Mouse (Mus musculus) left cerebral cortex, adult 8-10 months (tissue): ENCODE results near the gene Tns3. TPM values are rescaled to one million over a fixed set of nuclear protein-coding genes. Genes with fewer than 3 reads are reported as not detected.

Experiments used
- DNase-seq, 2 experiments: peaks; one replicate each; pipeline ENCODE4 v3.0.0; 2022; ENCODE audit warnings: low spot score in 2 of 2
- total RNA-seq, 4 experiments: library from RNA; stranded (reverse); gene quantifications; 2 replicates each; pipeline ENCODE4 v1.2.4; 2022

The Tns3 gene
- total RNA-seq, 4 experiments from 2014 or later: 37.0 to 47.0 (median 41.1) TPM

DNA sequence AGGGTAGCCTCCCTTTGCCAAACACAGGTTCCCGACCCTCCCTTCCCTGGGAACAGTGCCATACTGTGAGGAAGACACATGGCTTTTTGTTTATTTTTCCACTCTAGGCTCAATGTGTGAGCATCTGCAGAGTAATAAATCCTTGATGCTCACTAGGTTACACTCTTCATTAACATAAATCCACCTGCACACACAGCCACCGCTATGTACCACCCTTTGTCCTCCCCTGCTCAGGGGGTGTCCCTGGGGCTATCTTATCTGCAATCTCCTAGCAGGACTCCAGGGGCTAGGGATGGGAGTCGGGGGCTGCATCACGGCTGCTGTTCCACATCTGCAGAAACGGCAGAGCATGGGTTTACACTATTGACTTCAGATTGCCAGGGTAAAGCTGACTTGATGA, 182.4 kb downstream of the Tns3 start:
- DNase-seq: no peak

DNA sequence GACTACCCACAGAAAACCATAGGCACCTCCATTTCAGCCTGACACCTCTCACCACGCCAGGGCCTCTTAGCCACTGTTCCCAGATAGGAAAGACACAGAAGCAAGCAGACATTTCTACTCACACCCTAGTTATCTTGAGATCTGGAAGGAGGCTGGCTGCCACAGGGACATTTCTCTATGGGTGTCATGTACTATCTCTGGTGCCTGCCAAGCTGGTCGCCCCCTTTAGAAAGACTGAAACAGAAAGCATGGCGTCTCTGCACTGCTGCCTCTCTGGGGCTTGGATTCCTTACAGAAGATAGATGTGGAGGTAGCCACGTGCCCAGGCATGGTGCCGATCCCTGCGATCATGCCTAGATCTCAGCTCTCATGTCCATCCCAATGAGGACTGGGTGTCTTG, 182.8 kb downstream of the Tns3 start:
- no peak for DNase-seq

DNA sequence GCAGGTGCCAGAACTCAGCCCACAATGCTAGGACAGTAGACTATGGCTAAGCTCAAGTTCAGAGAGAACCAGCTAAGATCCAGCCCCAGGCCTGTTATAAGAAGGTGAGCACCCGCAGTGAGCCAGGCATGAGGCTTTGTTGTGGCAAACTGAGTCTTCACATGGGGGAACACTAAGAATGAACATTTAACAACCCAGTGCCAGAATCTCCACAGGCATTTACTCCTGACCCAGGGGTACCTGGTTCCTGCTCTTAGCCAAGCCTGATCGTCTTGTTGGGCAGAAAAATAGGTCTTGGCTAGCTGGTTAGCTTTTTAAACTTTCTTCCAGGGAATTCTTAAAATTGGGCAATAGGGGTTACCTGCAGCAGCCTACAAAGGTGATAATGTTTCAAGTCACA, 184.5 kb downstream of the Tns3 start:
- DNase-seq: no peak

DNA sequence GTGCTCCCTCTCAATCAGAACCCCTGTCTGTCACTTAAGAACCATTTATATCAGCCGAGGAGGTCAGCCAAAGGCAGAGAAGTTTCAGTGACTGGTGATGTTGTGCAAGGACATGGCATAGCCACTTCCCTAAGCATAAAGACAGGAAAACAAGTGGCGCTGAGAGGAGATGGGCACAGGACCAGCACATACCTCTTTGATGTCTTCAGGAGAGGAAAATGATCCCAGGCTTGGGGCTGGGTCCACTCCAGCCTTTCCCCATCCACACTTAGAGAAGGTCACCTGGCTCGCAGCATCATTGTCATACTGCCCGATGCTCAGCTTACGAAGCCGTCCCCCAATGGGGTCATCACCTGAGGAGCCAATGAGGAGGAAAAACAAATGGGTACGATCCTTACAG, 185.0 kb downstream of the Tns3 start:
- DNase-seq: no peak

DNA sequence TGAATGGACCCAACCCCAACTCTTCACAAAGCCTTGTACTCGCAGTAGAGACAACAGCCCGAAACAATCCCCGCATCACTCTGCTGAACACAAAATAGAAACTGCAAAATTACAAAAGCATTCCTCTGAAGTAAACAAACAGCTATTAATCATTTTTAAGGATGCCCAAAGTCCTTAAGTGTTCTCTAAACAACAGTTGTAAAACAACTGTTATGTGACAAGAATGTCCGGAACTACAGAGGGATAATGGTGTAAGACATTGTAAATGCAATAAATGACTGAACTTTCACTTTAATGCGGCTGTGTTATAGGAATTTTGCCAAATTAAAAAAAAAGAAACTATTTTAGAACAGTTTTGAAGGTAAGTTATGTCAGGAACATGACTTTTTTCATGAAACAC, 190.7 kb downstream of the Tns3 start:
- no peak for DNase-seq

DNA sequence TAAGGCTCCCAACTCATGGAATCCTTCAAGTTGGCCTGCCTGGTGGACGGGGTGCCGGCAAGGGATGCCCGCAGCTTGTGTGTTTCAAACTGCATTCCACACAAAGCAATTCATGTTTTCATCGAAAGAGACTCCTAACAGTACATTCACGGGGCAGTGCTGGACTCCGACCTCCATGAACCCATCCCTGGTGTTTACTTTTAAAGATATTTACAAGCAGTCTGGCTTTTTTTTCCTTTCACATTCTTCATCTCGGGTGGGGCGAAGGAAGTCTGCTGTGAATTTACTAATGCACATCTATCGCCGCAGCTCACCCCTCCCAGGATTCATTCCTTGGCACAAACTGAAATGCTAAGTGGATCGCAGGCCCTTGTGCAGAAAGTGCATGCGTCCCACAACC, 191.9 kb downstream of the Tns3 start:
- DNase-seq: no peak

DNA sequence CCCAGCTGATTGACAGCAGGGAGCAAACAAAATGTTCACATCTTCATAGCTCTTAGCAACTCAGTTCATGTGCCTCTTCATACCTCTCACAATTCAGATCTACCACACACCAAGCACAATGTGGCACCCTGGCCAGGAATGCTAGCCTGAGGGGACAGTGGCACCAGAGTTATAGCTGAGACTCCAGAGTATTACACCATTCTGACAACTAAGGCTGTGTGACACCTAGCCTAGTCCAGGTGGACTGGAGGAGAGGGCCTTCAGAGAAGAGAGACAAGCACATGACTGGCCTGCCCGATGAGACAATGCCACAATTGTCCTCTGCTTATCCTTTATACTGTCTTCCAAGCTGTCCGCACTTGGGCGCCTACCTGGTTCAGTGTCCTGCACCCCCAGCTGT, 192.8 kb downstream of the Tns3 start:
- no peak for DNase-seq

DNA sequence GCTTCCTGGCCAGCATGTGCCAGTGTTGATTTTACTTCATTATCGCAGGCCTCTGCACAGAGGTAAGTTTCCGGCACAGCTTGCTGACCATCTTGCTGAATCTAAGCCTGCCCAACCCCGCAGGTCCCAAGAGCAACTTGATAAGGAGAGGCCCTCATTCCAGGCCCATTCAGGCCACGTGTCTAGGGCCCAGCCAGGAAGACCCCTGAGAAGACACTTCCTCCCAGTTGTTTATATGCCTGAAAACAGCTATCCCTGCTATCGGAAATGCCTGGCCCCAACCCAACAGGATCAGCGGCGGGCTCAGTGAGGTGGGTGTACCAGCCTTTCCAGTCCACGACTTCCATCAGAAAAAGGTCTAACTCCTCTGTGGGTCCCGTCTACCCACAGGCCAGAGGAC, 194.8 kb downstream of the Tns3 start:
- DNase-seq: no peak

DNA sequence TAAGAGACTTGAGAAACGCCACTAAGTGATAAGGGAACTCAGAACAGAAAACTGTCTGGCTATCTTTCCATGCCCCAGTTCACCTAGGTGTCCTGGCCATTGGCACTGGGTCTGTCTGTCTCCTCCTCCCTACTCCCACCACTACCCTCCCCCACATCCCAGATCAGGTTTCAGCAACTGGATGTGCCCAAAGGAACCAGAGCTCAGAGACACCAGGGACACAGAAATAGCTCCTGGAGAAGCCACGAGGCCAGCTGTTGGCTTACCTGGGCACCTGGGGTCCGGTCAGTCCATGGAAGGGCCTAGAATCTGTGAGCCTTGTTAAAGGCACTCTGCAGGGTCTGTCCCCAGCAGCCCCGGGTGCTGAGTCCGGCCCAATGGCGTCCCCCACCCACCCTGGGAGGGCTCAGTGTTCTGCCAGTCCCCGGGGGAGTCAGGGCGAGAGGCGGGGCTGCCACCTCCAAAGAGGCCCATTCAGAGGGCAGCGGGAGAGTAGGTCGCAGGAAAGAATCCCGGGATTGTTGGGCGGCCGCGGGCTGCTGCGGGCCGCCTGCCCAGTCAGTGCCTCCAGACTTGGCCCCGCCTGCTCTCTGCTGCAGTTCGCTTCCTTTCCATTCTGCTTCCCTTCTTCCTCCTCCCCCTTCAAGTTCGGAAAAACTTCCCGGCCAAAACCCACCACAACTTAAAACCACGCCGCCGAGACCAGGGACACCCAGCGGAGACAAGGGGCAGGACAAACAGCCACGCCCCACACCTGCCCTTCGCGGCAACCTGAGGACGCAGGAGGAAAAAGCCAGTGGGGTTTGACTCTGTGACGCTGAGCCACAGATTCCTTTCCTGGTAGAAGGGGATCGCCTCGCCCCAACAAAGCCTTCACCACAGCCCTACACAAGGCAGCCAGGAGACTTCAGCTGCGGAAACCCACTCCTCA, 195.9 kb downstream of the Tns3 start:
- DNase-seq: peak; percentile 42 to 75

DNA sequence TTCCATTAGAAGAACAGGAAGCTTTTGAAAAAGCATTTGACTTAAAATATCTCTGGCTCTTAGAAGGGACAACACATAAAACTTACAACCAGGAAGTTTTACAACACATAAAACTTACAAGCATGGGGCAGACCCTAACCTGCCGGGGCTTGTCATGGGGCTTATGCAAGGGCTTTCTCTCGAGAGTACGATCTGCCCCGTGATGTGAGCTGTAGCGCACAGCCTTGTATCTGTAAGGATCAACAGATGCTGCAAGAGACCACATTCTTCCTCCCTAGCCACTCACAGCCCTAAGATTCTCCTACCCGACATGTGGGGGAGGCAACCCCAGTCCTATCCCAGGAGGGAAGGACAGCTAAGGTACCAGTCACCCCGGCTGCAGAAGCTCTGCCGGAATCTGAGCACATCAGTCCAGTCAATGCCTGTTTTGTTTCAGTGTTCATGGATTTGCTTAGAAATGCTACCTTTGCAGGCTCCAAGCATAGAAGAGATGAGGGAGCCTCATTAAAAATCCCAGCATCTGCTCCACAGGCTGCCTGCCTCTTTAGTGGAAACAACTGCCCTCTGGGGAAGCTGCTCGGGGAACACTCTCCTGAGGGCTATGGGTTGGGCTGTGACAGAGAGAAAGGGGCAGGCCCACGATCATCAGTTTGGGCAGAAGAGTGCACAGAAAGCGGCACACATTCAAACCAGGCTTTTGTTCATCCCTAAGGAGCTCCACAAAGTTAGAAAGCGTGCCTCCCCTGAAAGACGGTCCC, 196.8 kb downstream of the Tns3 start:
- DNase-seq: no peak

DNA sequence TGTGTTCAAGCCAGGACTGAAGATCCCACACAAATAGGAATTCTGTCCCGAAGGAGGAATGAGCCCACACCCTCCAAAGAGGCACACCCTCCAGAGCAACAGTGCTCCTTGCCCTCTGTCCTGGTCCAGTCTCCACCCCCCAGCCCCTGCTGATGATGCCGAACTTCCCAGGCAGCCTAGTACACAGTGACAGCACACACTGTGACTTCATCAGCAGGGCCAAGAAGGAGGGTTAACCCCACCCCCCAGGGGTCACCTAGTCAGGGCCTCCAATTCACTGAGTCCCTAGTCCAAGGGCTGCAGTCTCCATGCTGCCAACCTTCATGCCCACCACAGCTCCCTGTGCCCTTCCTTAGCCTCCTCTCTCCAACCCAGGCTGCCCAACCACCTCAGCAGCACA, 200.5 kb downstream of the Tns3 start:
- no peak for DNase-seq

DNA sequence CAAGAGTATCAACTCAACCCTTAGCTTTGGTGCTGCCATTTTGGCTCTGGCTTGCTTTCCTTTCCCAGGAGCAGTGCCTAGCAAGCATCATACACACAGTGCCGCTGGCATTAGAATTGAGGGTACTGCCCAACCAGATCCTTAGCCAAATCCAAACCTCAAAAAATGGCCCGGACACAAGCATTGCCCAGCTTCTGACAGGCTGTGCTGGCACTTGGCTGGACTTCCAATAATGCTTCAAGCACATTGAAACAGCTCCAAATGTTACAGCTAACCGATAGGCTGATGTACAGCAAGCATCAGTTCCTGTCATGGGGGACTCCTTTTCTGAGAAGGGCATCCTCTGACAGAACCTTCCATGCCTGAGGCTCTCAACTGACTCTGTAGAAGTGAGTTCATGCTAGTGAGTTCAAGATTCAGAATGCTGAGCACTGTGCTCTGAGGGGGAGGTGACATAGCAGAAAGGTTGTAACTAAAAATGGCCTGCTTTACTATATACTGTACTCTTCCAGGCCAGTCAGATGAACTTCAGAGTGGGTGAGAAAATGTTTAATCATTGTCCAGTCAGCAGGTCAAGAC, 201.4 kb downstream of the Tns3 start:
- DNase-seq: no peak

DNA sequence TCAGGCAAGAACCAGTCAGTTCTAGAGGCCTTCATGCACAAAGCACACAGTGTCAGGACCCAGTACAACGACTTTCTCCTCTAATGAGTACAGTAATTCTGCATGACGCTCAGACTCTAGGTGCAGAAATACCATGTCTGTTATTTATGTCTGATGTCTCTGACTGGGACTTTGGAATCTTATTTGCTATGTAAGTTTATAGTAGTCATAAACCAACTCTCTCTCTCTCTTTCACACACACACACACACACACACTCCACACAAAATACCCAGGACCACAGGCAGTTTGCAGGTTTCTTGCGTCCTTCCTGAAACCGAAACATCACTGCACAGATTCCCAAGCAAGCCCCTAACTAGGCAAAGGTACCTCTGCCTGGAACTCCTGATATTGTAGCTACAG, 203.5 kb downstream of the Tns3 start:
- no peak for DNase-seq

DNA sequence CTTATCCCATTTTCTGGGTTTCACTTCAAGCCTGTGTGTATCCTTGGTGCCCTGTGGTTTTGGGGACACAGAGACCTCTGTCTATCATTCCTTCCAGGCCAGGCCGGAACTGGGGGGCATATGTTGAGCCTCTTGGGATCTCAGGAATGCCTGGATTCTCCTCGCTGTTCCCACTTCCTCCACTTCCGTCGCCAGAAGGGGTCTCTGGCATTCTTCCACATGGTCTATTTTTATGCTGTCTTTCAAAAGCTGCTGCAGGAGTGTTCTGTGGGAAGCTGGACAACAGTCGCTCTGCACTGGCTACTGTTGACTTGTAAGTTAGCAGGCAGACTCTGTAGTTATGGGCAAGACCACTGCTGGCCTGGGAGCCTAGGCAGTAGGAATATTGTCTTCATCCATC, 206.4 kb downstream of the Tns3 start:
- no peak for DNase-seq

DNA sequence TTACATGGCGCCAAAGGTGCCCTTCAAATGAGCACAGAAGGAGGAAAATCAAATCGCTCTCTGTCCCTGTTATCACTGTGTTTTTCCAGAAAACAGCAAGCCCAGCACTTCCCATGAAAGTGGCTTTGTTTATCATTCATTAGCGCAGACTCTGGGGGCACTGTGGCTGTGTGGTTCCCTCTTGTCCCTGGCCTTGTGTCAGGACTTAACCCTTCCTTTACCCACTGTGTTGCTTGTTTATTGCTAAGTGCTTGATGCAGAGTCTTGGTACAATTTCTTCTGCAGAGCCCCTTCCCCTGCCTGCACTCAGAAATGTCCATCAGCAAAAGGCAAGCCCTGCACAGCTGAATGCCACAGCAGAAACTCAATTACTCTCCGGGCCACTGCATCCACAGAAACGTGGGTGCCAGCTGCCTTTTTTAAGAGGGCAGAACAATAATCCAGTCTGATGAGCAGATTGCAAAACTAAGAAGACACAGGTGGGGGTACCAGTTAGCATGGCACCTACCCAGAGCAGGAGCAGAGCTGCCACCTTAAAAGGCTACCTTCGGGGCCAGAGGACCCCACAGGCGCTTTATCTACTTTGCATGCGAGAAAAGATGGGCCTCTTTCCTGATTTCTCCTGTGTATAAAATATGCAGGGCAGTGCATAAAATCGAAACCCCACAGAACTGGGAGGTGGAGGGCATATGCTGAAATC, 207.6 kb downstream of the Tns3 start:
- DNase-seq: no peak

DNA sequence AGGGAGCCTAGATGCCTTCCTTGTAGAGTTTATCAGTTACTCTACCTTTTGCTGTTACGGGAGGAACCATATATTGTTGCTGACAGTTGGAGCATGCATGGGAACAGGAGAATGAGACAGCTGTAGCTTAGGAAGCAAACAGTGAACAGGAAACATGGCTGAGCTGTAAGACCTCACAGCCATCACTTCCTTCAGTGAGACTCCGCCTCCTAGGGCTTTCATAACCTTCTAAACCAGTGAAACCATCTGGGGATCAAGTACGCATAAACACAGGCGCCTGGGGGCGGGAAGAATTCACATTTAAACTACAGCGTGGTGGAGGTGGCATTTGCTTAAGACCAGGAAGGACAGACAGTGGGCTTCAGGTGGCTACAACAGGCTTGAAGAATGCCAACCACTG, 208.7 kb downstream of the Tns3 start:
- no peak for DNase-seq

DNA sequence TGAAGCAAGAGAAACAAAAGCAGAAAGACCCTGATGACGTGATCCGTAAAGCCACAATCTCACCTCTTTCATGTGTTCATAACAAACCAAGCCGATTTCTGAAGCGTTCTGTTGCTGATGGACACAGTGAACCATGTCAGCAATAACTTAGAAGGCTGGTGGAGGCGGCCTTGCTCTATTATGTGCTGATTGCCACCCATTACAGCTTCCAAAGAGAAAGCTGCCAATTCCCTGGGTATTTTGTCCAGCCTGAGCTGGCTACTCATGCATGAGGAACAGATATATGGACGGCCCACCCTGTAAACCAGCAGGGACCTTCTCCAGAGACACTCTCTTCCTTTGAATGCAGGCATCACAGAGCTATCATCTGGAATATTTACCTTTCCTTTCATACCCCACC, 211.1 kb downstream of the Tns3 start:
- DNase-seq: no peak

DNA sequence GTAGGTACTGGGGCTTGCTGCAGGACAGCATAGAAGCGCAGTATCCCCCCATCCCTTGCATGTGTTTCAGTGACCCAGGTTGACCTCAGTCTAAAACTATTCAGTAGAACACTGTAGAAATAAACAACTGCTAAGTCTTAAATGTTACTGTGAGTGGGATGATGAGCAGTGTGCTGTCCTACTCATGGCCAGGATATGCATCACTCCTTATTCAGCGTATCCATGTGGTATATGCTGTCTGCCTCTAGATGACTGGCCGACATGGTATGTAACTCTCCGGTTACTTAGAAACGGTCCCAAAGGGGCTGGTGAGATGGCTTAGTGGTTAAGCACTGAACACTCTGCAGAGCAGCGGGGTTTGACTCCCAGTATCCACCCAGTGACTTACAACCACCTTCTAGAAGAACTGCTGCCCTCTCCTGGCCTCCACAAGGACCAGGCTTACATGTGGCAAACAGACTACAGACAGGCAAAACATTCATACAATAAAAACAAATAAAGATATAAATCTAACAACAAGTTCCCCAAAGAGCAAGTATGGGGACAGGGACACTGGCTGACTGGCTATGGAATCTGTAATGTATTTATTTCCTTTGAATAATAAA, 212.6 kb downstream of the Tns3 start:
- no peak for DNase-seq

DNA sequence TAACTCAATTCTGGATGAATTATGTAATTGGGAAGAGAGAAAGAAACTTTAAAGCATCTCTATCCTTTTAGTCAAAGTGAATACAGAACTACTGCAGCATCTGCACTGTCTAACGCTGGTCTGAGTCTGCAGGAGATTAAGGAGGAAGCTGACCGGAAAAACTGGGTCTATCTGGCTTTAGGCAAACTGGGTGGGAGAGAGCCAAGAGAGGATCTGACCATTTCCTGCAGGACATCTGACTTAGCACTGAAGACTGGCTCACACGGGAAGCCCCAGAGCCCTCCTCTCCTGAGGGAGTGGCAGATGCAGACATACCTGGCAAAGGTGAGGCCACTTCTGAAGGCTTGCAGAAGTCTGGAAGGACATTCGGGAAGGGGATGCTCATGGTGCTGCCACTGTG, 213.8 kb downstream of the Tns3 start:
- no peak for DNase-seq

DNA sequence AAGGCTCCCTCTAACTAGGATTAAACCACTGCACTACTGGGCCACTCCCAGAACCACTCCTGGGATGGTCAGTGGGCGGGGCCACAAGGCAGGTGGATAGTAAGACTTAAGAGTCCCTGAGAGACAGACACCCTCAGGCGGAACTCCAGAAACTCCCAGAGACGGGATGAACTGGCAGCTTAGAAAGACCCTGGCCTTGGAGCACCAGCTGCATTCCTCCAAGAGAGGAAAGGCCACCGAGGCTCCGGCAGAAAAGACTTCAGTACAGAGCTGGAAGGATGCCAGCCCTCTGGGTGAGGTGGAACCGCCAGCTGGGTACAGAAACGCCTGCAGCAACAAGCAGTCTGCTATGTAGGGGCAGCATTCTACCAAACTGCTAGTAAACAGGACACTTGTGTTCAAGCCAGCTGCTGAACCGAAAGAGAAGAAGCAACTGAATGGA, 218.4 kb downstream of the Tns3 start:
- DNase-seq: peak; percentile 34 to 74

DNA sequence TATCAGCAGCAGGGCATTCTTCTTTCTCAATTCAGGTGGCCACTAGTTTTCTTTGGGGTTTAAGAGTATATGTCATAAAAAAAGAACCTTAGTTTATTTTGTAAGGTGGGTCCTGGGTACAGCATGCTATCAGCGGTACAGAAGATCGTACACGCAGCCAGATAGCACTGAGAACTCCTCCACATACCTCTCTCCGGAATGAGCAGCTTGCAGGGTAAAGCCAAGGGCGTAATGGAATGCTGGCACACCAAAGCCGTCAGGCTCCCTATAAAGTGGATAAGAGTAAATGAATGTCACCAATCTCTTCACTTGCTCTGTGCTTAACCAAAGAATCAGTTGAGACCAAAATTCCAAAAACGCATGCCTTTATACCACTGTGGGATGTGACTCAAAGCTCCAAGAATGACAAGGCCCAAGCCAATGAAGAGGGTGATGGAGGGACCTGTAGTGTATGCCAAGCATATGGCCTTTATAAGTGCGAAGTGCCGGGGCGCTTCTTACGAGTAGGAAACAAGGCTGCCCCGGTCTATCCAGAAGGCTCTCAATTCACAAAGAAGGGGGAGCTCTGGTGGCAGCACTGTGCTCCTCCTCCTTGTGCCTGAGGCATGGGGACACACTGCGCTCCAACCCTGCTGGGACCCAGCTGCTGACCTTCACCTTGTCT, 219.4 kb downstream of the Tns3 start:
- DNase-seq: no peak
